Mouse (Mus musculus): Measurements from ENCODE around the gene Mthfsl.
"Not testable (repeated sequence)": the region's sequence is repeated elsewhere in the genome, so short reads cannot be mapped to it uniquely, and the experiment has no call there.

The Mthfsl gene

DNA sequence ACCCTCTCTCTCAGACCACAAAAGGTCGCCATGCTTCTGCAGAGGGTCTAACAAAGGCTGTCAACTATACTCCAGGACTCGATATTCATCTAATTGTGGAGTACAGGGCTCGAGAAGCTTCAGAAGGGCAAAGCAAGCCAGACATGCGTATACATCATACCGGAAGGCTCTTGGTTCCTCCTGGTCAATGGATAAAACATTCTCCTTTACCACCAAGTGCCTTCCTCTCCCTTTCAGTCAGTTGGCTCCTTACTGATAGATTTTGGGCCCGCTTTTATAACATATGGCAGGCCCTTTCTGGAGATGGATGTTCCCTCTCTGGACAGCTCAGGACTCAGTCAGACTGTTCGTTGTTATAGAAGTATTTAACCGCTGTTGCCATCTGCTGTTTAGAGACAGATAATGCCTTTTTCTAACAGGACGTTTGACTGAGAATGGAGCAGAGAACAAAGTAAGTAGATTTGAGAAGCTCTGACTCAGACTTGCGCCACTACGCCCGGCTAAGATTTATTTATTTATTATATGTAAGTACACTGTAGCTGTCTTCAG, at the start of gene Mthfsl:
TSS of gene Mthfsl (minus strand) at position 308 of the 549 bp plus-strand sequence.
- peak; percentile 14 to 65 for DNase-seq

DNA sequence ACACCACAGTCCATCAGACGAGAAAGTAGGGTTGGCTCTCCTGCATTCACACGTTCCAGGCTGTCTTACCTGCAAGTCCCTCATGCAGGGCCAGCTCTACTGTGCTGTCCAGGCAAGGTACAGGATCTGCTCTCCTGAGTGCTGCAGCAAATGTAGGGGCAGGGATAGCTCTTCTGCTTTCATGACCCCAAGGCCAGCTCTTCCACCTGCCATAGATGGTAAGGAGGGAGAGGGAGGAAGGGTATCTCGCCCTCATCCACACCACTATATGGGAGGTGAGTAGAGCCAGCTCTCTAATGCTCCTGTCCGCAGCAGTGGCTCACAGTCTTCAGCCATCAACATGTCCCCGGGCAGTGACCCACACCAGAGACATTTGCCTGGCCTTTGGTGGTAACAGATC, 49.4 kb upstream of the Mthfsl start:
- DNase-seq, result not testable (repeated sequence)

DNA sequence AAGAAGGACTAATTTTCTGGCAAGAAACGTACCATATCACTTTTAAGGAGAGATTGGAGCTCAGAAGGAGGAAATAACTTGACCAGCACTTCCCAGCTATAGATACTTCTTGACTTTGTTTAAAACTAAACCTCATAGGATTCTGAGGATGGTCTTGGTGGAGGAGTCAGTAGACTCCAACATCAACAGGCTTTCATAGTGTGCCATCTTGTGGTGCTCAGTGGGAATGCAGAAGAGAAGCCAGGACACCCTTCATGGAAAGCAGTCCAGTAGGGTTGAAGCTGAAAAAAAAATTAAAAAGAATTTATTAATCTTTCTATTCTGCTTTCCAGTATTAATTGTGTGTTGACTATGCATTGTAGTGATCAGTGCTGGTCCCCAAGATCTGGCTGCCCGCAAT, 26.6 kb upstream of the Mthfsl start:
- DNase-seq, result peak; percentile 31 to 44

DNA sequence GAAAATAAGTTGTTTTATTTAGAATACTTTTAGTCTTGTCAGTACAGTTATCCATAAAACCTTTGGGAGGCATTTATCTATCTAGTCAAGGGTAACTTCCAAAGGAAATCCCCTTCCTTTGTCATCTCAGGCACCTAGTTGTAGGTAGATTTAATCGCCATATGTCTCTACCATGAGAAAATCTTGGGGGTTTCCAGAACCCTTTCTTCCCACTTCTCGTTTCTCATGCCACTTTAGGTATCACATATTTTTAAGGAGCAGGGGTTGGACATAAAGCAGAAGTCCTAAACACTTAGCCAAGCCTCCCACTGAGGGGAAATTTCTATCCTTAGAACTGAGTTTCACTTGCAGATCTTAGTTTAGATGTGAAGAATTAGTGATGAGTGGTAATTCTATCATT, 25.9 kb upstream of the Mthfsl start:
- DNase-seq, result not testable (repeated sequence)

DNA sequence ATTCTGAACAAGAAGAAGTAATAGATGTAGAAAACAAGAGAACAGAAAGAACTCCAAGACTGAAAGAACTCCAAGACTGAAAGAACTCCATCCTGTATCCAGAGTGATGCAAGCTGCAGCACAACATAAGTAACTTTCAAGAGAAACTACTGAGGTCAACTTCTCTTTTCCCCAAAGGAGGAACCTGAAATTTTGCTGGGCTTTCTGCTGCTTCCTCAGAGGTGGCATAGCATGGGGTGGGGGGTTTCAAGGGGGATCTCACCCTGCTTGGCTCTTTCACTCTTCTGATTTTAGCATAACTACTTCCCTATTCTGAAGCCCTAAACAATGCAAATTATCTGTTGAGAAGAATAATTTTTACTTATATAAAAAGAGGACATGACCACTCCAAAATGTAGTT, 15.2 kb upstream of the Mthfsl start:
- not testable (repeated sequence) for DNase-seq

DNA sequence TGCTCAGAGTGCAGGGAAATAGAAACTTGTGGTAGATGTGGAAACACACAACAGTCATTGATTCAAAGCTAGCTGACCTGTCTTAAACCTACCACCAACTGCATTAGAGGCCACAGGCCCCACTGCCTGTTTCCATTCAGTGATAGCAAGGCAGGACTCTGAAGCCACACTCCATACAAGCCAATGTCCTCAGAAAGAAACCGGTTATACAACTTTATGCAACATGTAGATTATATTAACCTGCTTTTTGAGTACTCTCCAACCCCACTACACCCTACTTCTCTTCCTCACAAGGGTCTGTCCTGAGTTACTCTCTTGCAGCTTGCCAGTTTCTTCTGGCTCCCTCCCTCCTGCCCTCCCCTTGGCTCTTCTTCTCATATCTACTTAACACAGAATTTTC, 13.1 kb upstream of the Mthfsl start:
- not testable (repeated sequence) for DNase-seq

DNA sequence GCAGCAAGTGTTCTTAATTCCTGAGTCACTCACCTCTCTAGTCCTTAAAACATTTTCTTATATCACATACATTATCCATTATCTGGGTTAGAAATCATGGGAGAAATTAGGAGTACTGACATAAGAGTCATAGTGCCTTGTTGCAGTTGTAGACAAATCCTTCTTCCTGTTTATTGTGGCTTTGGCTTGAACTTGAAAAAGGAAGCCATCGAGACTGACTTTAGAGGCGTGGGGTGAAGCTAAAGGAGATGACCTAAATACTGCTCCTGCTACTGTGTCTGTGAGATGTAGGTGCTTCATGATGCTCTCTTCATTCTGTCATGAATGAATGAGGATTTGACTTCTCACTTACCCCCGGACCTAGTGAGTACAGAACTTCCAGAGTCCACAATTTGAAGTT, 12.2 kb upstream of the Mthfsl start:
- not testable (repeated sequence) for DNase-seq

DNA sequence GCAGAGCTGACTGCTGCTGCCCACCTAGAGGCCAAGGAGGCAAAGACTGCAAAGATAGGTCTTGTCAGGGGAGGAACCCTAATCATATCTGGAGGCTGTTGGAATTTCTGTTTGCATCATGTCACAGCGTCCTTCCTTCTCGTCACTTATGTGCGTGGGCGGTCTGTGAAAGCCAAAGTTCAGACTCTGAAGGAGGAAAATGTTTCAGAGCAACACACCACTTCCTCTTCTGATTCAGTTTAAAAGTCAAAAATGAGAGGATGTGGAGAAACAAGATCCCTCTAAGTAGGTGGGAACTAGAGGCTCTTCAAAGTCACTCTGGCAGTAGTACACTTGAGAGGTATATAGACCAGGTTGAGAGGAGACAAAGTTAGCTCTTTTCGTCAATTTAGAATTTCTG, 11.6 kb upstream of the Mthfsl start, which contains the start of gene Bcl2a1d:
TSS of gene Bcl2a1d (minus strand) at position 187 of the 400 bp plus-strand sequence.
- not testable (repeated sequence) for DNase-seq

DNA sequence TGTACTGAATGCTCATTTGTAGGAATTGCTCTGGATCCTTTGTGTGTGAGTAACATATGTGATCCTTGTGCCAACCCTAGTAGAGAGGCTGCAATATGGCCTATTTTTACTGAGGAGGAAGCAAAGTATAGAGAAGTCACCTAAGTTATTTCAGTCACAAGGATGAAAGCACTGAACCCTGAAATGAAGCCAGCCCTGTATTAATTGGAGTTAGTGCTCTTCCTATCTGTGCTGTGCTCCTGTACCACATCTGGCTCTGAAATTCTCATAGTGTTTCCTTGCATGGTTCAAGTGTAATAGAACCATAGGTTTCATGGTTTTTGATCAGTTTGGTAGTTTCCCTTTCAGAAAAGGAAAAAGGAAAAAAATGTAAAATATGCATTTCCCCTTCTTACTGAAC, 8.2 kb upstream of the Mthfsl start:
- DNase-seq, result not testable (repeated sequence)

DNA sequence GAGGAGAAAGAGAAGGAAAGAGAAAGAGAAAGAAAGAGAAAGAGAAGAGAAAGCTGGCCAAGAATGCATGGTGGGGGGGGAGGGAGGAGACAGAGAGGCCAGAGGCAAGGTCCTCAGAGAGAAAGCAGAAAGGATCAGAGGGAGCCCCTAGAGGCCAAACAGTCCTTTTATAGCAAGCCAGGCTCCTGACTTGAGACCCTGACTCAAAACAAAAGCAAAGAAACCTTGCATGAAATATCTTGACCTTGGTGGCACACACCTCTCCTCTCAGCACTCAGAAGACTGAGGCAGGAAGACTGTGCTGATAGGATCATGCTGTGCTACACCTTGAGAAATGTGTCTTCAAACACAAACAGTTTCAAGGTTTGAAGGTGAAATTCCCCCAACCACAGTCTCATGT, 1.5 kb upstream of the Mthfsl start:
- DNase-seq, result not testable (repeated sequence)

DNA sequence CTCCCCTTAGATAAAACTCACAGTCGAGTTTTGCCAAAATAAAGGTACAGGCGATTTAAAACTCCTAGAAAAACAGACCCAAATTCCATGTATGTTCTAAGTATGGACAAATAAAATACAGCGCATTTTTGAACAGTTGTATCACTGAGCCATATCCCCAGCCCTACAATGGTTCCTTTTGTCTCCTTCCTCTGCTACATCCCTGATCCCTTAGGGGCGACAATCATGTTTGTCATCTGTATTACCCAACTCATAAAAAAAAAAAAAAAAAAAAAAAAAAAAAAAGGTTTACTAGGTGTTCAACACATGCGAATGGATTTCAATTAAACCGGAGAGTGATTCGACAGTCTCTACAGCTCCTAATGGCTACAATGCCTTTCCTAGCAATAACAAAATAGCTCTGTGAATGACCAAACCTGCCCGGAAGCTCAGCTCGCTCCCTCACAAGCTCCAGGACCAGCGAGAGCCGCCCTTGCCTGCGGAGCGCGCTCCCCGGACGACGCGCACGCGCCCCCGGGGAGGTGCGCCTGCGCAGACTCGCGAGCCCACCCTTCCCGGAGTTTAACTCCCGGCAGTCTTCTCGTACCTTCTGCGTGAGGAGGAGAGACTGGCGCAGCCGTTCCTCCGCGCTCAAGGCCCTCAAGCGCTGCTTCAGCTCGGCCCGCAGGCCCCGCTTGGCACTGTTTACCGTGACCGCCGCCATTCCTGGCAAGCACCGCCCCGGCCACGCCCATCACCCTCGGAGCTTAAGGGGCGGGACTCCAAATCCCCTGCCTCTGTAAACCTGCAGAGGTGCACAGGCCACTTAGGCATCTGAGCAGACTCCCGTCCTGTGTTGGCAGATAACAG, 799 bp downstream of the Mthfsl start:
- DNase-seq, result peak; percentile 36 to 46

DNA sequence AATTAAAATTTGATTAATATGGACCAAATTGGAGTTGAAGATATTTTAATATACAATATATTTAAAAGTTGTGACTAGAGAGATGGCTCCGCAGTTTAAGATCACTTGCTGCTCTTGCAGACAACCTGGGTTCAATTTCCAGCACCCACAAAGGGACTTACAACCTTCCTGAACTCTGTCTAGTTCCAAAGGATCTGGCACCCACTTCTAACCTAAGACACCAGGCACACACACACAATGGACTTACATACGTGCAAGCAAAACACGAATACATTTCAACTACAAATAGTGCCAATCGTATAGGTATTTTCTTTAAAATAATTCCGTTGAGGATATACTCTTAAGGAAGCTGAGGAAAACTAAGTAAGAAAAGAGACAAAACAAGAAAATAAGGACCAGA, 1.5 kb downstream of the Mthfsl start:
- DNase-seq, result peak; percentile 3 to 35

DNA sequence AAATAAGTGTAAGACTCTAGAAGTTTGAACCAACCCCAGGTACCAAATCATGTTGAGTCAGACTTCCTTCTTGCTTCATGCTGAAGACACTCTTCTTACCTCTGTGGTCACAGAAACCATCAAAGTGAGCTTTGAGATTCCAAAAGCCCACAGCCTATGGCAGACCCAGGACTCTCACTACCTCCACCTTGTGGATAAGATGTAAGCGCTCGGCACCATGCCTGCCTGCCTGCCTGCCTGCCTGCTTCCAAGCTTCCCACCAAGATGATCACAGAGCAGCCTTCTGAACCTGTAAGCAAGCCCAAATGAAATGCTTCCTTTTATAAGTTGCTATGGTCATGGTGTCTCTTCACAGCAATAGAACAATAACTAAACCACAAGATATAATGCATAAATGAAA, 2.0 kb downstream of the Mthfsl start:
- peak; percentile 62 to 64 for DNase-seq

DNA sequence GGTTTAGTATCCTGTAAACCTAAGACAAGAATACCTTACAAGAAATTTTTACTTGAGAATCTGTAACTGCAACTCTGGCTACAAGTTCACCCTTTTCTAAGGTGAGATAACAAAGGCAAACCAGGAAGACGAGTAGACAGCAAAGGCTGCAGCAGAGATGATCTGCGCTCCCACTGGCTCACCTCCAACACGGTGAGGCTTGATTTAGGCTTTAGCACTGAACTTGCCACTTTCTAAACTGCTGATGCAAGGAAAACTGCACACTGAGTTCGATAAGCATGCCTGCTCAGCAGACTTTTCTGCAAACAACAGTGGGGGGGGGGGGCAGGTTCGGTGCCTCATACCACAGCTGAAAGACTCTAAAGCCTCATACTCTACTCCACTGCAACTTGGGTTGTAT, 5.6 kb downstream of the Mthfsl start:
- DNase-seq, result not testable (repeated sequence)

DNA sequence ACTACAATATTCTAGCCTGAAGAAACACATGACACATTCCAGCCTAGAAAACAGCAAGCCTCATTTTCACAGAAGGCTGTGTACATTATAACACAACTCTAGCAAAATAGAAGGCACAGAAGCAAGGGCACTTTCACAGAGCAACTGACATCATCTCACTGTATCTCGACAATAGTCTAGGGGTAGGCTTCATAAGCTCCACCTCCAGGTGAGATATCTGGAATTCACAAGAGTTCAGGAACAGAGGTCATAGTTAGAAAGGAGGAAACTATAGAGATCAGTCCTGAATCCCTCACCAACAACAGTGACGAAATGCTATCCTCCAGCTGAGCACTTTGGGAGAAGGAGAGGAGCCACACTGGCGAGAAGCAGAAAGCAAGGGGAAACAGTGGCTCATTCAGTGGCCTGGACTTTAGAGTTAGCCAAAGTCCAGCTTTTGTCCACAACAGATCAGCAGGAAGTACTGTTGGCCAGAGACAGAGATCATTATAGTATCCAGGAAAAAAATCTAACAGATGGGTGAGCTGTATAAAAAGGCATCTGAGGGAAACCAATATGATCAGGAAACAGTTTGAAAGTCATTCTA, 7.8 kb downstream of the Mthfsl start:
- DNase-seq, result not testable (repeated sequence)

DNA sequence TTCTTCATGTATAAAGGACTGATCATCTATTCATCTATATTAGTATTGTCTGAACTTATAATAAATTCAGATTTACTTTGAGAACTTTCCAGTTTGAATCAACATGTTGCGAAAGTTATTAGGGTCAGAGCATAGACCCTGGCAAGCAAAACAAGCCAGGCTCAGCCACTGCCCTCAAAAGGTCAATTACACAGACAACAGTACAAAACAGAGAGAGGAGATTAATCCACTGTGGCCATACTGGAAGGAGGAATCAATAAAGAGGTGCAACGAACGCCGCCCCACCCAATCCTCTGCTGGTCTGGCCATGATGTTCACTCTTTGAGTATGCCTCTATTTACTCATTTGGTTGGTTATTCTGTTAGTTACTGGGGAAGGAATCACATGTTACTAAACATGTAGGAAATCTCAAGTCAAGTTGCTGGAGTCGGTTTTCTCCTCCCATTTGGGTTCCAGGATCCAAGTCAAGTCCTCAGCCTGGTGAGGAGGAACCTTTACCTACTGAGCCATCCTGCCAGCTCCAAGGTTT, 9.1 kb downstream of the Mthfsl start:
- not testable (repeated sequence) for DNase-seq

DNA sequence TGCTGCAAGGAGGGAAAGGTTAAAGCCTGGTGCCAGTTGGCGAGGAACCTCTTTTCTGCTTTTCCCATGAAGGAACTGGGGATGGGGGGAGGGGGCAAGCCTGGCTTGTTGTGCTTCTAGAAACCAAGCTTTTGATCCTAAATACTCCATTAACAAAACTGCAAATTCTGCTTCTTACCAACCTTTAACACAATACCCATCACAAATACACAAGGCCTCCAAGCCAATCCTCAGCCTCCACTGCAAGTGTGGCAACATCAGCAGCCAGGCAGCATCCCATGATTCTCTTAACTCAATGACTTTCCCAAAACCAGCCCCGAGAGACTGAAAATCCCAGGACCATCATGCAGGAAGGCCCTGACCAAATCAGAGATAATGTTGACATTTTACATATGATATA, 9.7 kb downstream of the Mthfsl start:
- DNase-seq, result not testable (repeated sequence)

DNA sequence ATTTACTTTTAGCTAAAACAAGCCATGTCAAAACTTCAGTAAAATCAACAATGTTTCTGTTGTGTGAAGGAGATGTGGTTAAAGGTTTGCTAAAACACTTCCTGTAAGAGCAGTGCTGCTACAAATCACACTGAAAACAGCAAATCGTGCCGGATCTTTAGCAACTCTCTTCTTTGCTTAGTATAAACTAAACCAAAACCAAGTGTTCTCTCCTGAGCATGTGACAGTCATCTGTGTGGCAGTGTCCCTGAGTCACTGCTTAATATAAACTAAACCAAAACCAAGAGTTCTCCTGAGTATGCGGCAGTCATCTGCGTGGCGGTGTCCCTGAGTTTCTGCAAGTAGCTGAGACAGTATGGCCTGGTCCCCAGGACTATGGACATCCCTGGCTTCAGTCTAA, 10.3 kb downstream of the Mthfsl start:
- DNase-seq, result not testable (repeated sequence)

DNA sequence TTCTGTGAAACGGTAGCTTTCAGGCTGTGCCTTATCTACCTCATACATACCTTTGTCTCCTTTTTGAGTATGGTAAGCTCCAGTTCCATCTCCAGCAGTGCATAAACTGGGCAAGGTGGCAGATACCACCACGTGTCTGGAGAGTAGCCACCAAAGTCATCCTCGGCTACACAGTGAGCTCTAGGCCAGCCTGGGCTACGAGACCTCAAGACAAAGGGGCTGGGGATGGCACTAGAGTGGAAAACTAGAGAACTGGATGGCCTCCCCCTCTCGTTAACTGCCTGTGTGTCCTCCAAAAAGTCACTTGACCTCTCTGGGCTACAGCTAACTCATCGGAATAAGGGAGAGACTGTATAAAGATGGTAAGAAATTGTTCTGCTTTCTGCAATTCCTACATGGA, 10.8 kb downstream of the Mthfsl start:
- DNase-seq, result no peak

DNA sequence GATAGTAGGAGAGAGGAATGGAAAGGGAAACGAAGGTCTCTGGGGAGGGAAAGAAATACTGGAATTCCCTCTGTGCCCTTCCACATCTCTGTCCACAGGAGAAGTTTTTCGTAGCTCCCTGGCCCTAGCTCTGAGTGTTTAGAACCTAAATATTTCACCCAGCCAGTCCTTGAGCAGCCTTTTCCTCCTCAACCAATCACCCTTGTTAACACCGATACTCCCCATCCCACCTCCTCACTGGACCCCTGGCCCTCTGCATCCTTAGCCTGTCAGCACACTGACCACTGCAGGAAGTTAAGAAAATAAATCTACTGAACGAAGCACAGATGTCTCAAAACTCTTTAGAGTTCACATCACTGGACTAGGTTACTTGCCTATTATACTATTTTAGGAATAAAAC, 13.4 kb downstream of the Mthfsl start:
- no peak for DNase-seq

DNA sequence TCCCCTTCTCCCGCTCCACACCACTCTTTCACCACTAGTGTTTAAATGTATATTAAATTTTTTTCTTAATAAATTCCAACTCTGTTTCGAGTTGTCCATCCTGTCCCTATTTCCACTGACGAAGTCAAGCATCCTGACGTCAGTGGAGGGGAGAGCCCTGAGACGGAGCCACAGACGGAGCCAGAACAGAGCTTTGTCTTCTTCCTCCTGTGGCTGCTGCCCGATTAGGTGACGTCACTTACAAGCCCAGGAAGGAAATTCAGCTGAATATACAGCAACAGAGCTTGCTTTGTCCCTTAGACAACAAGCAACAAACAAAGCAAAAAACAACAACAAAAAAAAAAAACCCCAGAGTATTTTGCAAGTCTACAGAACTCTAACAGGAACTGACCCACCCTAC, 14.9 kb downstream of the Mthfsl start:
- DNase-seq, result not testable (repeated sequence)

DNA sequence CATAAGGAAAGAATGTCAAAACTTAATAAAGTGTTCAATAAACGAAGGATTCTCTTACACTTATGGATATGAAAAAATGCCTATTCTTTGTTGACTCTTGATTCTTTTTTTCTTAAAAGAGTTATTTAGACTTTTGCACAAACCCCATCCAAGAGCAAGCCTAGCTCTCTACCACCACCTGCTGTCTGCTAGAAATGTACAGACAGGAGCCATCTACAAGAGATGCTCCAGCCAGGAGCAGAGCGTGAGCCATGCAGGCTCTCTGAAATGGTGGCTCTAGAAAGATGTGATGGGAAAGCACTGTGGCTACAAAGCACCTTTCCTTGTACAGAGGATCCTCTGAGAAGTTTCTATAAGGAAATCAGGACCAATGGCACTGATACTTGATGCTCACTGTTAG, 21.4 kb downstream of the Mthfsl start:
- not testable (repeated sequence) for DNase-seq

DNA sequence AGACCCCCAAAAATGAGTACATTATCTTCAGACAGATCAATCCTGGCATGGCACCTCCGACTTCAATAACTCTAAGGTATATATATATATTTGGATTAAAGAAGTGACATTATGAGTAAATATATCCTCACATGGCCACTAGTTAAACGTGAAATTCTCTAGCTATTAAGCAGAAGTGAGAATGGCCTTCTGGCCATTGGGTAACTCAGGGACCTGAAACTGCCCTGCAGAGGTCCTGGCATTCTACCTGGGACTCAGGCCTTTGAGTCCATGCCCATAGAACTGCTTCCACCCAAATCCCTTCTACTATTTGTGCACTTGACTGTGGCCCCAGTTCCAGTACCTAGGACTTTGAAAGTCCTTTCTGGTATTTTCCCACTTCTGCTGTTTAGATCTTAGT, 28.8 kb downstream of the Mthfsl start:
- DNase-seq, result not testable (repeated sequence)

DNA sequence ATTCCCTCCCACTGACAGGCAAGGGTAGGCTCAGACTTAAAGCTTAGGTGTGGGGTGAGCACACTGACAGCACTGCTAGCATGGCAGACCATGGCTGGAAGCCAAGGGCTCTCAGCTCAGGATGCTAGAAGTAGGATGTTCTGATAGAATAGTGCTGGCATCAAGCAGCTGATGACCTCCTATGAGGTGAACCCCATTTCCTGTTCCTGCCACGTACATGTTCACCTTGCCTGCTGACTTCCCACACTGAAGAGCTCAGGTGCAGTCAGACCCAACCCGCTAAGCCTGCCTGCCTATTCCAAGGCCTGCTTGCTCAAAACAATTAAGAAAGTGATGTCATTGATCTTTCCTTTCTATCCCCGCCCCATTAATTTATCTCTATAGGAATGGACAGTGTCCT, 30.6 kb downstream of the Mthfsl start:
- DNase-seq, result not testable (repeated sequence)

All from cerebellum, postnatal 36 days (tissue).